Comparison of ENCODE assay signal across 35 mouse cellular contexts in genomic region chr4:140753366-140753765, GRCm38 (mm10). TPM values are rescaled to one million over a fixed set of nuclear protein-coding genes. Genes with fewer than 3 reads are reported as not detected.
DNase-seq lines count a peak whose midpoint lies in the region; ATAC-seq lines count a peak whose summit lies in the region.
"Had no signal": no experiment of that assay in that cellular context is flagged by ENCODE, and none has a peak within 500 bp of the region (broad histone marks: within the 10 kb centered on the region; RNA-seq: fewer than 3 reads in every experiment).

No protein-coding gene starts in this region.

- H3K27me3 ChIP-seq in heart, embryonic 14.5 days (ENCODE audit: control insufficient read depth, insufficient read depth, low read length), result no peaks in the 10 kb centered on the region
- H3K27me3 ChIP-seq in limb, embryonic 11.5 days (ENCODE audit: control insufficient read depth, insufficient read depth, low read length), result peaks cover 3% of the 10 kb centered on the region; the same call in 1 of the 2 replicates
- H3K27me3 ChIP-seq: neural tube, embryonic 13.5 days; Patski had no signal

- no peak overlapping the region for H3K4me3 ChIP-seq in heart, embryonic 14.5 days (ENCODE audit: control insufficient read depth in 1 of 2, insufficient read depth in 1 of 2, low read depth in 1 of 2, low read length in 2 of 2)
- H3K4me3 ChIP-seq in limb, embryonic 11.5 days (ENCODE audit: low read depth, low read length), result no peak overlapping the region
- H3K4me3 ChIP-seq: embryonic facial prominence, embryonic 12.5 days; forebrain, embryonic 12.5 days; midbrain, embryonic 10.5 days; myocyte; neural tube, embryonic 13.5 days had no signal

- no peaks in the 10 kb centered on the region for H3K9me3 ChIP-seq in heart, embryonic 14.5 days (ENCODE audit: control insufficient read depth, low read length)
- H3K9me3 ChIP-seq in limb, embryonic 11.5 days (ENCODE audit: control insufficient read depth, low read length), result no peaks in the 10 kb centered on the region
- H3K9me3 ChIP-seq: embryonic facial prominence, embryonic 12.5 days; forebrain, embryonic 12.5 days; G1E; midbrain, embryonic 10.5 days; neural tube, embryonic 13.5 days had no signal

- H3K36me3 ChIP-seq in heart, embryonic 14.5 days (ENCODE audit: control insufficient read depth, insufficient read depth, low read length), result no peaks in the 10 kb centered on the region
- H3K36me3 ChIP-seq in limb, embryonic 11.5 days (ENCODE audit: control insufficient read depth, insufficient read depth, low read length), result no peaks in the 10 kb centered on the region
- H3K36me3 ChIP-seq: embryonic facial prominence, embryonic 12.5 days; forebrain, embryonic 12.5 days; G1E; midbrain, embryonic 10.5 days; neural tube, embryonic 13.5 days had no signal

- H3K9ac ChIP-seq in heart, embryonic 14.5 days (ENCODE audit: low read length), result no peak overlapping the region
- H3K9ac ChIP-seq in limb, embryonic 11.5 days (ENCODE audit: low read length), result no peak overlapping the region
- H3K9ac ChIP-seq: embryonic facial prominence, embryonic 12.5 days; forebrain, embryonic 12.5 days; hindbrain, embryonic 14.5 days; liver, postnatal 0 days; neural tube, embryonic 13.5 days had no signal

- peak; percentile 42 for DNase-seq in adrenal gland, postnatal 14 days
- no peak for DNase-seq in adrenal gland, adult 8-10 months
- no peak for DNase-seq in heart, adult 18-20 months
- peak; percentile 39 for DNase-seq in limb, embryonic 11.5 days (ENCODE audit: low spot score)
- peak; percentile 65 for DNase-seq in thymus, postnatal 25 days
- no peak for DNase-seq in frontal cortex, adult 2 months (ENCODE audit: extremely low spot score in 1 of 2, low spot score in 1 of 2)
- DNase-seq in right cerebral cortex, postnatal 4 days, result no peak
- DNase-seq: cerebellum, adult 2 months; cerebellum, postnatal 25 days; gastrocnemius, postnatal 25 days; heart, postnatal 36 days; kidney, adult 8-10 months; kidney, postnatal 10 days; left cerebral cortex, postnatal 4 days; liver, postnatal 0 days; retina, postnatal 1 day; right cerebral cortex, postnatal 25 days had no signal

- no peak for ATAC-seq in heart, embryonic 14.5 days (ENCODE audit: insufficient number of reproducible peaks, insufficient read depth, low FRiP score, low read depth)
- ATAC-seq in limb, embryonic 11.5 days (ENCODE audit: insufficient number of reproducible peaks, low FRiP score, low TSS enrichment, low read depth), result no peak
- ATAC-seq: liver, postnatal 0 days; lung, postnatal 0 days; midbrain, embryonic 16.5 days; Patski had no signal

- WGBS in heart, embryonic 14.5 days, result 34% methylated on average over 7 of the region's 7 CpGs
- 44% methylated on average over 7 of the region's 7 CpGs for WGBS in limb, embryonic 11.5 days

- peaks cover 20 to 22% of the 10 kb centered on the region in 2 experiments for H3K4me1 ChIP-seq in heart, embryonic 14.5 days (ENCODE audit: control insufficient read depth in 2 of 2, insufficient read depth in 2 of 2, low read length in 2 of 2)
- peaks cover 12% of the 10 kb centered on the region for H3K4me1 ChIP-seq in limb, embryonic 11.5 days (ENCODE audit: control insufficient read depth, insufficient read depth, low read length)

- peak overlapping the region; percentile 28 to 47; a peak in 2 of 4 replicates for H3K27ac ChIP-seq in heart, embryonic 14.5 days (replicated peaks in 1 of 2; ENCODE audit: control insufficient read depth in 1 of 2, insufficient read depth in 1 of 2, low read depth in 2 of 2, low read length in 2 of 2)
- no peak overlapping the region for H3K27ac ChIP-seq in limb, embryonic 11.5 days (replicated peaks; ENCODE audit: low read depth, low read length)
- H3K27ac ChIP-seq: embryonic facial prominence, embryonic 12.5 days; forebrain, embryonic 12.5 days; hindbrain, embryonic 14.5 days; macrophage; midbrain, embryonic 10.5 days; neural tube, embryonic 13.5 days had no signal

- H3K4me2 ChIP-seq in heart, embryonic 14.5 days (ENCODE audit: low read length), result no peak overlapping the region
- no peak overlapping the region for H3K4me2 ChIP-seq in limb, embryonic 11.5 days (ENCODE audit: low read depth, severe bottlenecking)
- H3K4me2 ChIP-seq: embryonic facial prominence, embryonic 12.5 days; forebrain, embryonic 12.5 days; hindbrain, embryonic 14.5 days; liver, embryonic 11.5 days; neural tube, embryonic 13.5 days had no signal

RNA-seq across cellular contexts. Expression of gene Padi6, which starts 10.9 kb away (rescaled TPM):
- not detected in 2 replicates for total RNA-seq in adrenal gland, postnatal 14 days (2021)
- not detected for total RNA-seq in adrenal gland, adult 8-10 months (2022)
- not detected in 2 replicates for polyA plus RNA-seq in heart, embryonic 14.5 days (2014; fragmentation: Nextera tagmentation; extraction: Ambion mirVana)
- not detected for total RNA-seq in heart, adult 18-20 months (2021)
- 0.11 TPM in 1 of 2 replicates, not detected in the other for polyA plus RNA-seq in limb, embryonic 11.5 days (2014; fragmentation: Nextera tagmentation; extraction: Ambion mirVana)
- 0.97 and 1.2 TPM in 2 replicates for polyA plus RNA-seq in frontal cortex, adult 2 months (2012; rRNA removed)
- total RNA-seq: adrenal gland, adult 18-20 months; CH12.LX; G1E; gastrocnemius, postnatal 25 days; heart, postnatal 36 days had no signal
- polyA plus RNA-seq: cerebellum, adult 2 months; embryonic facial prominence, embryonic 12.5 days; forebrain, embryonic 12.5 days; G1E; hindbrain, embryonic 14.5 days; liver, embryonic 11.5 days; liver, postnatal 0 days; lung, postnatal 0 days; macrophage; midbrain, embryonic 16.5 days; neural tube, embryonic 13.5 days; Patski had no signal

RNA-seq across cellular contexts. Expression of gene Padi4, which starts 20.7 kb away (rescaled TPM):
- 0.75 and 0.85 TPM in 2 replicates for total RNA-seq in adrenal gland, postnatal 14 days (2021)
- 1 to 10 TPM in 1 of 4 experiments, under 1 TPM in 3; 0.27 to 1.1 (median 0.35) TPM for total RNA-seq in adrenal gland, adult 8-10 months (2022)
- polyA plus RNA-seq in heart, embryonic 14.5 days (2014; fragmentation: Nextera tagmentation; extraction: Ambion mirVana), result 1.9 and 2.1 TPM in 2 replicates
- 1 to 10 TPM in 1 of 2 experiments, under 1 TPM in 1; 0.51 to 1.5 TPM for total RNA-seq in heart, adult 18-20 months (2021)
- 0.12 TPM in 1 of 2 replicates, not detected in the other for polyA plus RNA-seq in limb, embryonic 11.5 days (2014; fragmentation: Nextera tagmentation; extraction: Ambion mirVana)
- polyA plus RNA-seq in frontal cortex, adult 2 months (2012; rRNA removed), result 0.04 TPM in 2 replicates
- total RNA-seq: CH12.LX; G1E; layer of hippocampus, postnatal 10 days; left cerebral cortex, postnatal 4 days had no signal
- polyA plus RNA-seq: embryonic facial prominence, embryonic 12.5 days had no signal

RNA-seq across cellular contexts. Expression of gene Rcc2, which starts 53.0 kb away (rescaled TPM):
- 71.3 and 74.2 TPM in 2 replicates for total RNA-seq in adrenal gland, postnatal 14 days (2021)
- 10 to 100 TPM; 71.0 to 87.5 (median 77.3) TPM for total RNA-seq in adrenal gland, adult 8-10 months (2022)
- polyA plus RNA-seq in heart, embryonic 14.5 days (2014; fragmentation: Nextera tagmentation; extraction: Ambion mirVana), result 15.1 and 16.1 TPM in 2 replicates
- 10 to 100 TPM; 12.2 to 14.9 TPM for total RNA-seq in heart, adult 18-20 months (2021)
- 87.2 and 101 TPM in 2 replicates for polyA plus RNA-seq in limb, embryonic 11.5 days (2014; fragmentation: Nextera tagmentation; extraction: Ambion mirVana)
- 46.3 and 49.8 TPM in 2 replicates for polyA plus RNA-seq in frontal cortex, adult 2 months (2012; rRNA removed)

RNA-seq across cellular contexts. Expression of gene Padi3, which starts 57.1 kb away (rescaled TPM):
- total RNA-seq in adrenal gland, postnatal 14 days (2021), result not detected in 2 replicates
- not detected for total RNA-seq in adrenal gland, adult 8-10 months (2022)
- not detected in 2 replicates for polyA plus RNA-seq in heart, embryonic 14.5 days (2014; fragmentation: Nextera tagmentation; extraction: Ambion mirVana)
- total RNA-seq in heart, adult 18-20 months (2021), result under 1 TPM in 1 of 2 experiments, not detected in 1; 0.15 TPM
- 0.54 and 0.61 TPM in 2 replicates for polyA plus RNA-seq in limb, embryonic 11.5 days (2014; fragmentation: Nextera tagmentation; extraction: Ambion mirVana)
- polyA plus RNA-seq in frontal cortex, adult 2 months (2012; rRNA removed), result 0.14 and 0.23 TPM in 2 replicates
- total RNA-seq: adrenal gland, adult 18-20 months; left cerebral cortex, adult 8-10 months; left cerebral cortex, postnatal 4 days had no signal
- polyA plus RNA-seq: cerebellum, adult 2 months; forebrain, embryonic 12.5 days; hindbrain, embryonic 14.5 days; intestine, embryonic 14.5 days; midbrain, embryonic 16.5 days; neural tube, embryonic 13.5 days; Patski had no signal

Comparison
In these comparisons a context has a peak if more than half of its experiments do, and no peak if none do; other contexts are left out.
1. DNase-seq: peak in adrenal gland, postnatal 14 days (single experiment), limb, embryonic 11.5 days (single experiment) and thymus, postnatal 25 days (single experiment); none in adrenal gland, adult 8-10 months (single experiment), heart, adult 18-20 months (0 of 2), frontal cortex, adult 2 months (0 of 2) and right cerebral cortex, postnatal 4 days (single experiment).